Mouse (Mus musculus) lung, embryonic 16.5 days (tissue): ENCODE results near the gene Rara. TPM values are rescaled to one million over a fixed set of nuclear protein-coding genes. Genes with fewer than 3 reads are reported as not detected.
A peak's percentile ranks its signal among the peaks of the same experiment; 100 is the strongest.

Experiments used
- ATAC-seq: fragments of 200-750 bp; cut with Nextera tagmentation; 2 replicates; pipeline ENCODE4 v1.8.0; 2017; ENCODE audit warnings: low read depth, mild to moderate bottlenecking, moderate library complexity
- H3K27ac ChIP-seq: fragments of 300-500 bp; sonication (generic); 2 replicates; pipeline ENCODE4 v1.5.1; 2014; ENCODE audit warnings: mild to moderate bottlenecking, control low read depth, low read length
- H3K27me3 ChIP-seq: fragments of 300-500 bp; sonication (generic); 2 replicates; pipeline ENCODE4 v1.6.1; 2014; ENCODE audit warnings: low read depth, low read length, mixed read lengths; ENCODE audit not compliant: control insufficient read depth, insufficient read depth
- H3K36me3 ChIP-seq: fragments of 300-500 bp; sonication (generic); 2 replicates; pipeline ENCODE4 v1.6.1; 2014; ENCODE audit warnings: low read length; ENCODE audit not compliant: control insufficient read depth, insufficient read depth
- H3K4me1 ChIP-seq: fragments of 300-500 bp; sonication (generic); replicated peaks from 2 replicates; pipeline ENCODE4 v1.6.1; 2014; ENCODE audit warnings: low read length, mixed read lengths; ENCODE audit not compliant: control insufficient read depth, insufficient read depth
- H3K4me2 ChIP-seq: fragments of 300-500 bp; sonication (generic); 2 replicates; pipeline ENCODE4 v1.6.1; 2014; ENCODE audit warnings: low read depth, low read length, control low read depth
- H3K4me3 ChIP-seq: fragments of 300-500 bp; sonication (generic); 2 replicates; pipeline ENCODE4 v1.5.1; 2014; ENCODE audit warnings: mild to moderate bottlenecking, low read length, control low read depth
- H3K9ac ChIP-seq: fragments of 300-500 bp; sonication (generic); 2 replicates; pipeline ENCODE4 v1.6.1; 2014; ENCODE audit warnings: low read length, control low read depth
- H3K9me3 ChIP-seq: fragments of 300-500 bp; sonication (generic); 2 replicates; pipeline ENCODE4 v1.6.1; 2016; ENCODE audit warnings: low read length; ENCODE audit not compliant: control insufficient read depth
- WGBS: fragments of 180-500 bp; shearing (Covaris S2); extraction: QIAGEN DNeasy Blood & Tissue Kit; methylation state at CpG from one replicate; pipeline ENCODE4 v1.1.7; 2014; 5-methylcytosine and 5-hydroxymethylcytosine counted together
- polyA plus RNA-seq: library from polyadenylated mRNA; unstranded; fragments of >200 nt; fragmentation: Nextera tagmentation; extraction: Ambion mirVana; gene quantifications from 2 replicates; pipeline ENCODE4 v1.2.1, GENCODE M21; 2015

Rara gene
- polyA plus RNA-seq, 1 experiment from 2014 or later, result 35.4 TPM

- H3K27me3 ChIP-seq, result no peaks in the 10 kb centered on the region
- no peaks in the 10 kb centered on the region for H3K9me3 ChIP-seq
- 90% methylated on average over 3 of the region's 3 CpGs for WGBS
- H3K4me2 ChIP-seq, result no peak overlapping the region
- ATAC-seq, result no peak
- no peak overlapping the region for H3K4me3 ChIP-seq
- H3K27ac ChIP-seq, result no peak overlapping the region
- no peak overlapping the region for H3K9ac ChIP-seq
- no peaks in the 10 kb centered on the region for H3K36me3 ChIP-seq
- H3K4me1 ChIP-seq, result peaks cover 73% of the 10 kb centered on the region
Measured at GRCm38 (mm10) chr11:98934367-98934766, 6.7 kb downstream of the Rara start.

GRCm38 (mm10) chr11:98935123-98935522 is 7.5 kb downstream of the Rara start:
- no peak overlapping the region for H3K4me2 ChIP-seq
- no peak for ATAC-seq
- WGBS, result 76% methylated on average over 3 of the region's 3 CpGs

GRCm38 (mm10) chr11:98936170-98936569 is 8.6 kb downstream of the Rara start:
- peak overlapping the region; percentile 65 for H3K9ac ChIP-seq
- H3K4me3 ChIP-seq, result peak overlapping the region; percentile 72
- H3K27me3 ChIP-seq, result no peaks in the 10 kb centered on the region
- peaks cover 73% of the 10 kb centered on the region for H3K4me1 ChIP-seq
- 5% methylated on average over 29 of the region's 29 CpGs for WGBS
- H3K9me3 ChIP-seq, result no peaks in the 10 kb centered on the region
- H3K36me3 ChIP-seq, result no peaks in the 10 kb centered on the region
- peak overlapping the region; percentile 95 for H3K27ac ChIP-seq
- H3K4me2 ChIP-seq, result peak overlapping the region; percentile 83
- ATAC-seq, result peak; percentile 60

More at GRCm38 (mm10) chr11:98935123-98935522, 7.5 kb downstream of the Rara start:
- Histone ChIP-seq H3K9me3 (no peaks in the 10 kb centered on the region), H3K36me3 (no peaks in the 10 kb centered on the region), H3K27ac (no peak overlapping the region), H3K27me3 (no peaks in the 10 kb centered on the region), H3K4me3 (no peak overlapping the region), H3K4me1 (peaks cover 73% of the 10 kb centered on the region), H3K9ac (no peak overlapping the region)

GRCm38 (mm10) chr11:98936606-98937409 is 9.2 kb downstream of the Rara start:
- peaks cover 72% of the 10 kb centered on the region for H3K4me1 ChIP-seq
- H3K4me3 ChIP-seq, result peak overlapping the region; percentile 72
- 1% methylated on average over 23 of the region's 23 CpGs for WGBS
- H3K9me3 ChIP-seq, result no peaks in the 10 kb centered on the region
- no peaks in the 10 kb centered on the region for H3K27me3 ChIP-seq
- peak overlapping the region; percentile 65 for H3K9ac ChIP-seq
- no peaks in the 10 kb centered on the region for H3K36me3 ChIP-seq
- peak; percentile 19 for ATAC-seq
- H3K27ac ChIP-seq, result peak overlapping the region; percentile 95
- peak overlapping the region; percentile 83 for H3K4me2 ChIP-seq

DNA sequence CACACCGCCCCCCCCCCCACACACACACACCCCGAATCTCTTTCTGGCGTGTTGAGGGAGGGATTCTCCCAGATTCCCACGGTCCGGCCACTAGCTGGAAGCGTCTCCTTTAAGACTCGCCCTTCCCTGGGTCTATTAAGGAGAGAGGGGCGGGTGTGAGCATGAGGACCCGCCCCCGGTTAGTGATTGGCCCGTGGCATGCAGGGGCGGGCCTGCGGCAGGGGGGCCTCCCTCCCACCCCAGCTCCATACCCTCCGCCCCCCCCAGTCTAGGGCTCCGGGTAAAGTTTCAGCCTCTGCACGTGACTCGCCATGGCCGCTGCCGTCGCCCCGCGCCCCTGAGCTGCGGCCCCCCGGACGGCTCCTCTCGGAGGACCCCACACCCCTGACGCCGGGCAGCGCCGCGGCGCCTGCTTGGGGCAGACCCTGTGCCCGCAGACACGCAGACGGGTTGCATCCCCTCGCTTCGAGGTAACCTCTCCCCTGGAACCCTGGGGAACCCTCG is 9.8 kb downstream of the Rara start:
- Histone ChIP-seq H3K36me3 (no peaks in the 10 kb centered on the region), H3K4me3 (peak overlapping the region; percentile 72), H3K27me3 (no peaks in the 10 kb centered on the region), H3K4me1 (peaks cover 72% of the 10 kb centered on the region), H3K9ac (peak overlapping the region; percentile 89), H3K4me2 (peak overlapping the region; percentile 83), H3K27ac (peak overlapping the region; percentile 95), H3K9me3 (no peaks in the 10 kb centered on the region)
- WGBS, result under 1% methylated on average over 33 of the region's 38 CpGs
- ATAC-seq, result peak; percentile 89

DNA sequence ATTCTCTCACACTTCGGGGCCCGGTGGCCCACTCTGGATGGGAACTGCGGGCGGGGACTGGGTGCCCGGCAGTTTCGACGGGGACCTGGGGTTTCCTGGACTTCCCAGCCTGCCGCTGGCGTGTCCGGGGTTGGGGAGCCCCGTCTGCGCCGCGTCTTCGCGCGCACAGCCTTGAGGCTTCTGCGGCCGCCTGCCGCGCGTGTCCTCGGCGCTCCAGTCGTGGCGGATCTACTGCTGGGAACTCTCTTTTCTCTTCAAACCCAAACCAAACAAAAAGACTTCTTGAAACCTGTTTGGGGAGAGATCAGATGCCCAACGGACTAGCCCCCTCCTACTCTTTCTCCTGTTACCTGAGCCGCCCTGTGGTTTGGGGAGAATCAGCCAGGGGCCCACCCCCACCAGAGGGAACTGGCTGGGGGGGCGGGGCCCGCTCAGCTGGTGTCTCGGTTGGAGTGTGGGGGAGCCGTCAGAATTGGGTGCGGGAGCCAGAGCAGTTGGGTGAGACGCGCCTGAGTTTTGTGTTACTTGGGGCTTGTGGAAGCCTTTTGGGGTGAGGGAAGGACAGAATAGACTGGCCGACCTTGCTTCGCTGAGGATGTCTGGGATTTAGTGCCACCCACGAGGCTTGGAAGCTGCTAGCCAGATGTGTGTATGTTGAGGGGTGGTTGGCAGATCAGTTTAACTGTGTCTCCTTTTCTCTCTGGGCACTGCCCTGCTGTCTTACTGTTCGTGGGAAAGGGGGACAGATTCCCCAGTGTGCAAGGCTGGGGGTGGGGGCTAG is 10.5 kb downstream of the Rara start:
- H3K4me2 ChIP-seq, result peak overlapping the region; percentile 83
- 0% methylated on average over 39 of the region's 39 CpGs for WGBS

GRCm38 (mm10) chr11:98938701-98939083 is 11.1 kb downstream of the Rara start:
- peaks cover 72% of the 10 kb centered on the region for H3K4me1 ChIP-seq
- no peak for ATAC-seq
- peak overlapping the region; percentile 72 for H3K4me3 ChIP-seq
- 26% methylated on average over 7 of the region's 7 CpGs for WGBS
- H3K4me2 ChIP-seq, result peak overlapping the region; percentile 83
- peak overlapping the region; percentile 95; the same call in 1 of the 2 replicates for H3K27ac ChIP-seq
- H3K36me3 ChIP-seq, result no peaks in the 10 kb centered on the region
- no peaks in the 10 kb centered on the region for H3K9me3 ChIP-seq
- no peaks in the 10 kb centered on the region for H3K27me3 ChIP-seq
- peak overlapping the region; percentile 89 for H3K9ac ChIP-seq

More for the DNA sequence above, 10.5 kb downstream of the Rara start:
- H3K9me3 ChIP-seq, result no peaks in the 10 kb centered on the region
- ATAC-seq, result 0 out of 2 replicates have a peak, but pooled peaks have one; percentile 0
- H3K27me3 ChIP-seq, result no peaks in the 10 kb centered on the region
- peak overlapping the region; percentile 95 for H3K27ac ChIP-seq
- H3K36me3 ChIP-seq, result no peaks in the 10 kb centered on the region
- peak overlapping the region; percentile 89 for H3K9ac ChIP-seq
- peak overlapping the region; percentile 72 for H3K4me3 ChIP-seq
- H3K4me1 ChIP-seq, result peaks cover 72% of the 10 kb centered on the region

- Histone ChIP-seq H3K4me1 (peaks cover 77% of the 10 kb centered on the region), H3K27me3 (no peaks in the 10 kb centered on the region), H3K4me3 (peak overlapping the region; percentile 72), H3K9ac (peak overlapping the region; percentile 89), H3K9me3 (no peaks in the 10 kb centered on the region), H3K36me3 (no peaks in the 10 kb centered on the region), H3K27ac (peak overlapping the region; percentile 98; the same call in 1 of the 2 replicates), H3K4me2 (peak overlapping the region; percentile 83)
- WGBS, result 25% methylated on average over 15 of the region's 15 CpGs
- ATAC-seq, result no peak
Measured at GRCm38 (mm10) chr11:98939084-98939952, 11.7 kb downstream of the Rara start.
